In genomic region chr17:68841097-68841891, GRCm38 (mm10) we compare ENCODE assay signal across 8 mouse cellular contexts. TPM values are rescaled to one million over a fixed set of nuclear protein-coding genes. Genes with fewer than 3 reads are reported as not detected.
DNase-seq lines count a peak whose midpoint lies in the region; ATAC-seq lines count a peak whose summit lies in the region.

No protein-coding gene starts in this region.

- H3K4me1 ChIP-seq in intestine, embryonic 15.5 days (replicated peaks): peaks cover 29% of the 10 kb centered on the region
- peaks cover 37% of the 10 kb centered on the region for H3K4me1 ChIP-seq in limb, embryonic 10.5 days
- peaks cover 28% of the 10 kb centered on the region for H3K4me1 ChIP-seq in midbrain, embryonic 12.5 days
- peaks cover 32% of the 10 kb centered on the region for H3K4me1 ChIP-seq in stomach, embryonic 15.5 days

- intact Hi-C loops in gastrocnemius, postnatal 14 days (cut with DNase I; ENCODE audit: low total_unique reads): no loop called here

- H3K4me2 ChIP-seq in intestine, embryonic 15.5 days (replicated peaks): peak overlapping the region; percentile 100
- H3K4me2 ChIP-seq in midbrain, embryonic 12.5 days (replicated peaks): peak overlapping the region; percentile 85
- peak overlapping the region; percentile 100 for H3K4me2 ChIP-seq in stomach, embryonic 15.5 days

- peak; percentile 79 for ATAC-seq in intestine, embryonic 15.5 days
- ATAC-seq in midbrain, embryonic 12.5 days (ENCODE audit: low FRiP score, low read depth): peak; percentile 63
- peak; percentile 68 for ATAC-seq in stomach, embryonic 15.5 days (ENCODE audit: insufficient read depth, low FRiP score, low read depth)

- WGBS in intestine, embryonic 15.5 days: under 1% methylated on average over 72 of the region's 75 CpGs
- WGBS in limb, embryonic 10.5 days: under 1% methylated on average over 72 of the region's 75 CpGs
- WGBS in midbrain, embryonic 12.5 days: under 1% methylated on average over 73 of the region's 75 CpGs
- WGBS in stomach, embryonic 15.5 days: under 1% methylated on average over 75 of the region's 75 CpGs

- DNase-seq in adrenal gland, postnatal 14 days: peak; percentile 84
- peak; percentile 72 for DNase-seq in embryo, embryonic 10.5 days (ENCODE audit: low spot score)
- peak; percentile 53 for DNase-seq in gastrocnemius, postnatal 14 days
- peak; percentile 85 for DNase-seq in limb, embryonic 10.5 days (ENCODE audit: low spot score)
- no peak for DNase-seq in c-Kit-positive CD71-positive TER-119-positive erythroid progenitor cells, embryonic 14.5 days (ENCODE audit: low spot score)

- H3K36me3 ChIP-seq in intestine, embryonic 15.5 days: no peaks in the 10 kb centered on the region
- no peaks in the 10 kb centered on the region for H3K36me3 ChIP-seq in limb, embryonic 10.5 days
- H3K36me3 ChIP-seq in midbrain, embryonic 12.5 days: no peaks in the 10 kb centered on the region
- H3K36me3 ChIP-seq in stomach, embryonic 15.5 days: no peaks in the 10 kb centered on the region

- H3K9me3 ChIP-seq in intestine, embryonic 15.5 days: no peaks in the 10 kb centered on the region
- H3K9me3 ChIP-seq in limb, embryonic 10.5 days (replicated peaks): no peaks in the 10 kb centered on the region
- H3K9me3 ChIP-seq in midbrain, embryonic 12.5 days: no peaks in the 10 kb centered on the region
- H3K9me3 ChIP-seq in stomach, embryonic 15.5 days: no peaks in the 10 kb centered on the region

- H3K27me3 ChIP-seq in intestine, embryonic 15.5 days (replicated peaks): peaks cover 33% of the 10 kb centered on the region
- peaks cover 77% of the 10 kb centered on the region for H3K27me3 ChIP-seq in limb, embryonic 10.5 days (ENCODE audit: low read depth, poor library complexity, severe bottlenecking)
- H3K27me3 ChIP-seq in midbrain, embryonic 12.5 days: peaks cover 51% of the 10 kb centered on the region
- peaks cover 46% of the 10 kb centered on the region for H3K27me3 ChIP-seq in stomach, embryonic 15.5 days (replicated peaks)

- H3K4me3 ChIP-seq in intestine, embryonic 15.5 days (replicated peaks): peak overlapping the region; percentile 54
- H3K4me3 ChIP-seq in limb, embryonic 10.5 days: peak overlapping the region; percentile 60
- peak overlapping the region; percentile 51 for H3K4me3 ChIP-seq in midbrain, embryonic 12.5 days
- peak overlapping the region; percentile 53 for H3K4me3 ChIP-seq in stomach, embryonic 15.5 days (replicated peaks)

- no peak overlapping the region for H3K27ac ChIP-seq in intestine, embryonic 15.5 days
- peak overlapping the region; percentile 69 for H3K27ac ChIP-seq in limb, embryonic 10.5 days
- H3K27ac ChIP-seq in midbrain, embryonic 12.5 days (replicated peaks): 0 out of 2 replicates have a peak overlapping the region, but pooled peaks have one; percentile 5
- H3K27ac ChIP-seq in stomach, embryonic 15.5 days: no peak overlapping the region

- peak overlapping the region; percentile 46 for H3K9ac ChIP-seq in intestine, embryonic 15.5 days
- peak overlapping the region; percentile 69 for H3K9ac ChIP-seq in midbrain, embryonic 12.5 days (replicated peaks)
- H3K9ac ChIP-seq in stomach, embryonic 15.5 days: peak overlapping the region; percentile 19; the same call in 1 of the 2 replicates

RNA-seq across cellular contexts. Expression of gene Tmem200c, which starts 14.9 kb away (rescaled TPM):
- total RNA-seq in adrenal gland, postnatal 14 days (2021): 0.70 and 0.90 TPM in 2 replicates
- total RNA-seq in gastrocnemius, postnatal 14 days (2021): under 1 TPM; 0.27 to 0.49 TPM
- 0.24 and 0.57 TPM in 2 replicates for polyA plus RNA-seq in intestine, embryonic 15.5 days (2015; fragmentation: Nextera tagmentation; extraction: Ambion mirVana)
- 0.45 and 0.48 TPM in 2 replicates for polyA plus RNA-seq in limb, embryonic 10.5 days (2016; fragmentation: Nextera tagmentation; extraction: Ambion mirVana)
- polyA plus RNA-seq in midbrain, embryonic 12.5 days (2016; fragmentation: Nextera tagmentation; extraction: Ambion mirVana): 4.1 and 4.7 TPM in 2 replicates
- 0.40 and 0.48 TPM in 2 replicates for polyA plus RNA-seq in stomach, embryonic 15.5 days (2015; fragmentation: Nextera tagmentation; extraction: Ambion mirVana)

Comparison
In these comparisons a context has a peak if more than half of its experiments do, and no peak if none do; other contexts are left out.
1. H3K27ac ChIP-seq: peak in limb, embryonic 10.5 days (single experiment) and midbrain, embryonic 12.5 days (single experiment); none in intestine, embryonic 15.5 days (single experiment) and stomach, embryonic 15.5 days (single experiment).
2. H3K9ac ChIP-seq: peak in every context shown above with its lines; median percentile 69 in midbrain, embryonic 12.5 days; 46 in intestine, embryonic 15.5 days; 19 in stomach, embryonic 15.5 days.
3. Peak in every context shown above with its lines, with median percentiles within 50 percentile points of each other: ATAC-seq, H3K4me2 ChIP-seq and H3K4me3 ChIP-seq.